Mouse (Mus musculus): ENCODE results near the gene Btg3. TPM values are rescaled to one million over a fixed set of nuclear protein-coding genes. Genes with fewer than 3 reads are reported as not detected.

The Btg3 gene
- polyA plus RNA-seq, 1 experiment from 2014 or later: 51.2 TPM

- Histone ChIP-seq H3K4me2 (ENCODE audit: low read depth, low read length, severe bottlenecking) (no peak overlapping the region), H3K4me1 (replicated peaks; ENCODE audit: control insufficient read depth, insufficient read depth, low read length) (no peaks in the 10 kb centered on the region; the same call in 1 of the 2 replicates), H3K36me3 (ENCODE audit: control insufficient read depth, insufficient read depth, low read length) (no peaks in the 10 kb centered on the region), H3K27me3 (ENCODE audit: control insufficient read depth, insufficient read depth, low read length) (no peaks in the 10 kb centered on the region), H3K9ac (ENCODE audit: low read length) (no peak overlapping the region), H3K27ac (ENCODE audit: low read depth, low read length) (no peak overlapping the region), H3K9me3 (ENCODE audit: control insufficient read depth, low read length) (no peaks in the 10 kb centered on the region), H3K4me3 (ENCODE audit: low read depth, low read length) (no peak overlapping the region)
- DNase-seq (ENCODE audit: low spot score): no peak
- WGBS: 57% methylated on average over 2 of the region's 2 CpGs
- ATAC-seq (replicated peaks; ENCODE audit: low FRiP score): no peak
These were observed 14.4 kb upstream of the Btg3 start for GRCm38 (mm10) chr16:78391354-78391753.

- Histone ChIP-seq H3K9ac (ENCODE audit: low read length) (no peak overlapping the region), H3K36me3 (ENCODE audit: control insufficient read depth, insufficient read depth, low read length) (no peaks in the 10 kb centered on the region), H3K4me2 (ENCODE audit: low read depth, low read length, severe bottlenecking) (no peak overlapping the region), H3K27ac (ENCODE audit: low read depth, low read length) (no peak overlapping the region), H3K9me3 (ENCODE audit: control insufficient read depth, low read length) (no peaks in the 10 kb centered on the region), H3K4me1 (replicated peaks; ENCODE audit: control insufficient read depth, insufficient read depth, low read length) (no peaks in the 10 kb centered on the region; the same call in 1 of the 2 replicates), H3K27me3 (ENCODE audit: control insufficient read depth, insufficient read depth, low read length) (no peaks in the 10 kb centered on the region), H3K4me3 (ENCODE audit: low read depth, low read length) (no peak overlapping the region)
- DNase-seq (ENCODE audit: low spot score) (no peak), ATAC-seq (replicated peaks; ENCODE audit: low FRiP score) (no peak)
- WGBS: 88% methylated on average over 3 of the region's 3 CpGs
These were observed 13.0 kb upstream of the Btg3 start for GRCm38 (mm10) chr16:78389986-78390385.

- H3K9me3 ChIP-seq (ENCODE audit: control insufficient read depth, low read length): no peaks in the 10 kb centered on the region
- H3K36me3 ChIP-seq (ENCODE audit: control insufficient read depth, insufficient read depth, low read length): no peaks in the 10 kb centered on the region
- H3K4me2 ChIP-seq (ENCODE audit: low read depth, low read length, severe bottlenecking): no peak overlapping the region
- no peak overlapping the region for H3K9ac ChIP-seq (ENCODE audit: low read length)
- no peaks in the 10 kb centered on the region; the same call in 1 of the 2 replicates for H3K4me1 ChIP-seq (replicated peaks; ENCODE audit: control insufficient read depth, insufficient read depth, low read length)
- ATAC-seq (replicated peaks; ENCODE audit: low FRiP score) (0 out of 2 replicates have a peak, but pooled peaks have one; percentile 44), DNase-seq (ENCODE audit: low spot score) (no peak)
- WGBS: 80% methylated on average over 4 of the region's 4 CpGs
- H3K27me3 ChIP-seq (ENCODE audit: control insufficient read depth, insufficient read depth, low read length): no peaks in the 10 kb centered on the region
- no peak overlapping the region for H3K4me3 ChIP-seq (ENCODE audit: low read depth, low read length)
- H3K27ac ChIP-seq (ENCODE audit: low read depth, low read length): no peak overlapping the region
These were observed 12.1 kb upstream of the Btg3 start for GRCm38 (mm10) chr16:78389122-78389521.

- H3K27ac ChIP-seq (ENCODE audit: low read depth, low read length): no peak overlapping the region
- no peaks in the 10 kb centered on the region for H3K4me1 ChIP-seq (replicated peaks; ENCODE audit: control insufficient read depth, insufficient read depth, low read length)
- WGBS: 93% methylated on average over 5 of the region's 5 CpGs
- DNase-seq (ENCODE audit: low spot score): no peak
- no peak overlapping the region for H3K9ac ChIP-seq (ENCODE audit: low read length)
- H3K4me2 ChIP-seq (ENCODE audit: low read depth, low read length, severe bottlenecking): no peak overlapping the region
- H3K4me3 ChIP-seq (ENCODE audit: low read depth, low read length): no peak overlapping the region
- no peaks in the 10 kb centered on the region for H3K9me3 ChIP-seq (ENCODE audit: control insufficient read depth, low read length)
- no peak for ATAC-seq (replicated peaks; ENCODE audit: low FRiP score)
- H3K27me3 ChIP-seq (ENCODE audit: control insufficient read depth, insufficient read depth, low read length): no peaks in the 10 kb centered on the region
- H3K36me3 ChIP-seq (ENCODE audit: control insufficient read depth, insufficient read depth, low read length): no peaks in the 10 kb centered on the region
These were observed 1.5 kb upstream of the Btg3 start for GRCm38 (mm10) chr16:78378493-78378892.

- ATAC-seq (replicated peaks; ENCODE audit: low FRiP score): peak; percentile 70
- peak; percentile 86 for DNase-seq (ENCODE audit: low spot score)
- Histone ChIP-seq H3K4me1 (replicated peaks; ENCODE audit: control insufficient read depth, insufficient read depth, low read length) (no peaks in the 10 kb centered on the region), H3K36me3 (ENCODE audit: control insufficient read depth, insufficient read depth, low read length) (no peaks in the 10 kb centered on the region; the same call in 1 of the 2 replicates), H3K9me3 (ENCODE audit: control insufficient read depth, low read length) (no peaks in the 10 kb centered on the region), H3K4me2 (ENCODE audit: low read depth, low read length, severe bottlenecking) (peak overlapping the region; percentile 46), H3K27ac (ENCODE audit: low read depth, low read length) (peak overlapping the region; percentile 27; the same call in 1 of the 2 replicates), H3K27me3 (ENCODE audit: control insufficient read depth, insufficient read depth, low read length) (no peaks in the 10 kb centered on the region), H3K4me3 (ENCODE audit: low read depth, low read length) (peak overlapping the region; percentile 89), H3K9ac (ENCODE audit: low read length) (peak overlapping the region; percentile 92)
- WGBS: under 1% methylated on average over 97 of the region's 100 CpGs
These were observed 936 bp downstream of the Btg3 start for GRCm38 (mm10) chr16:78375821-78376691.

GRCm38 (mm10) chr16:78375222-78375621 is 1.8 kb downstream of the Btg3 start:
- ATAC-seq (replicated peaks; ENCODE audit: low FRiP score): no peak
- H3K9ac ChIP-seq (ENCODE audit: low read length): peak overlapping the region; percentile 14; the same call in 1 of the 2 replicates
- 61% methylated on average over 10 of the region's 10 CpGs for WGBS

GRCm38 (mm10) chr16:78373743-78374142 is 3.2 kb downstream of the Btg3 start:
- Histone ChIP-seq H3K4me1 (replicated peaks; ENCODE audit: control insufficient read depth, insufficient read depth, low read length) (no peaks in the 10 kb centered on the region), H3K9me3 (ENCODE audit: control insufficient read depth, low read length) (no peaks in the 10 kb centered on the region), H3K27me3 (ENCODE audit: control insufficient read depth, insufficient read depth, low read length) (no peaks in the 10 kb centered on the region), H3K9ac (ENCODE audit: low read length) (no peak overlapping the region), H3K27ac (ENCODE audit: low read depth, low read length) (no peak overlapping the region), H3K36me3 (ENCODE audit: control insufficient read depth, insufficient read depth, low read length) (no peaks in the 10 kb centered on the region; the same call in 1 of the 2 replicates), H3K4me3 (ENCODE audit: low read depth, low read length) (no peak overlapping the region), H3K4me2 (ENCODE audit: low read depth, low read length, severe bottlenecking) (no peak overlapping the region)
- WGBS: 84% methylated on average over 8 of the region's 8 CpGs
- no peak for DNase-seq (ENCODE audit: low spot score)
- no peak for ATAC-seq (replicated peaks; ENCODE audit: low FRiP score)

More at GRCm38 (mm10) chr16:78375222-78375621, 1.8 kb downstream of the Btg3 start:
- no peaks in the 10 kb centered on the region for H3K9me3 ChIP-seq (ENCODE audit: control insufficient read depth, low read length)
- DNase-seq (ENCODE audit: low spot score): no peak
- H3K27ac ChIP-seq (ENCODE audit: low read depth, low read length): no peak overlapping the region
- H3K4me3 ChIP-seq (ENCODE audit: low read depth, low read length): peak overlapping the region; percentile 89
- peak overlapping the region; percentile 46 for H3K4me2 ChIP-seq (ENCODE audit: low read depth, low read length, severe bottlenecking)
- no peaks in the 10 kb centered on the region for H3K27me3 ChIP-seq (ENCODE audit: control insufficient read depth, insufficient read depth, low read length)
- no peaks in the 10 kb centered on the region; the same call in 1 of the 2 replicates for H3K36me3 ChIP-seq (ENCODE audit: control insufficient read depth, insufficient read depth, low read length)
- no peaks in the 10 kb centered on the region for H3K4me1 ChIP-seq (replicated peaks; ENCODE audit: control insufficient read depth, insufficient read depth, low read length)

- H3K27ac ChIP-seq (ENCODE audit: low read depth, low read length): no peak overlapping the region
- H3K4me1 ChIP-seq (replicated peaks; ENCODE audit: control insufficient read depth, insufficient read depth, low read length): no peaks in the 10 kb centered on the region
- no peaks in the 10 kb centered on the region for H3K27me3 ChIP-seq (ENCODE audit: control insufficient read depth, insufficient read depth, low read length)
- DNase-seq (ENCODE audit: low spot score): no peak
- no peak overlapping the region for H3K4me2 ChIP-seq (ENCODE audit: low read depth, low read length, severe bottlenecking)
- ATAC-seq (replicated peaks; ENCODE audit: low FRiP score): no peak
- WGBS: 82% methylated on average over 5 of the region's 5 CpGs
- H3K36me3 ChIP-seq (ENCODE audit: control insufficient read depth, insufficient read depth, low read length): no peaks in the 10 kb centered on the region; the same call in 1 of the 2 replicates
- no peak overlapping the region for H3K4me3 ChIP-seq (ENCODE audit: low read depth, low read length)
- no peak overlapping the region for H3K9ac ChIP-seq (ENCODE audit: low read length)
- no peaks in the 10 kb centered on the region for H3K9me3 ChIP-seq (ENCODE audit: control insufficient read depth, low read length)
These were observed 4.2 kb downstream of the Btg3 start for GRCm38 (mm10) chr16:78372786-78373185.

Measured in forebrain, embryonic 11.5 days (tissue).